Mouse (Mus musculus) MEL-GATA-1-ER (cell line): ENCODE measurements at regions not wholly inside any gene's neighbourhood (a gene's known extent, or its start where the extent isn't known, plus 50 kb on each side); places are given as distances from the start of the nearest gene placed in this dataset.

Experiments
- DNase-seq: peaks from one replicate; pipeline ENCODE4 v3.0.0-alpha.2; 2012; ENCODE audit warnings: low read depth; ENCODE audit errors: extremely low read depth

DNA sequence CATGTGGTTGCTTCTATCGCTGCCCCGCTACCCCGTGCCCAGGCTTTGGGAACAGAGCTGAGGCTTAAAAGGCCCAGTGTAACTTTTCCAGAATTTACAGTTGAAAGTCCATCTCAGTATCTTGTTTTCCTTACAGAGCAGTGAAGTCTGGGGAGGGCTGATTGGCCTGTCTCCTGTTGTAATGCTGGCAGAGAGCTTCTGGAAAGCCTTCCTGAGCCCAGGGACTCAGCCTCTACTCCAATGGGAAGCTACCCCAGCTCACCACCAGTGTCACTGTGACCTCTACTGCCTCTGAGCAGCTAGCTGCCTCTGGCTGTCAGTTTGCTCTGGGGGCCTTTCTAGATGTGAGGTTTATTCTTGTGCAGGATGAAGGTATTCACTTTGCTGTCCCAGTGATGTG is 87.5 kb downstream of the Kcnrg start:
- no peak for DNase-seq

DNA sequence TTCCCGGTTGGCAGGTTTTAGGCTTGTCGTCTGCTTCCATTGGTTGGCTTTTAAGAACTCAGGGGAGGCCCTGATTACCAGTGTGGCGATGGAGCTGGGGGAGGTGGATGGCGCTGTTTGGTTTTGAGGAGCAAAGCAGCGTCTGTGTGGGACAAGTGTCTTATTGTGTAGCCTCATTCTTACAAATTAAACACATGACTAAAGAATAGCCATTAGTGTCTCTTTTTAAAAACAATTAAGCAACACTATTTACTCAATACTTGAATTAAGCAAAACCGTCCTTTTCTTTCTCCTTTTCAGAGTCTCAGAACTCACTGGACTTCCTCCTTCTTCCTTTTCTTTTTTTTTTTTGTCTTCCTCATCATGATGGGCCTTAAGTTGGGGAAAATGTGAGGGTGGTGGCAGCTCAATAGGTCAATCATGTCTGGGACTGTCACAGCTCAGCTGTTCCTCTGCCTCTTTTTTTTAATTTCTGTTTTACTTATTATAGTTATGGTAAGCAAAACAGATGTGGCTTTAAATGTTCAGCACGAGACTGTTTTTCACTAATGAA is 89.1 kb downstream of the Kcnrg start:
- DNase-seq: no peak

- DNase-seq: no peak
Observed at GRCm38 (mm10) chr14:61696886-61697554, 89.8 kb downstream of the Kcnrg start.

DNA sequence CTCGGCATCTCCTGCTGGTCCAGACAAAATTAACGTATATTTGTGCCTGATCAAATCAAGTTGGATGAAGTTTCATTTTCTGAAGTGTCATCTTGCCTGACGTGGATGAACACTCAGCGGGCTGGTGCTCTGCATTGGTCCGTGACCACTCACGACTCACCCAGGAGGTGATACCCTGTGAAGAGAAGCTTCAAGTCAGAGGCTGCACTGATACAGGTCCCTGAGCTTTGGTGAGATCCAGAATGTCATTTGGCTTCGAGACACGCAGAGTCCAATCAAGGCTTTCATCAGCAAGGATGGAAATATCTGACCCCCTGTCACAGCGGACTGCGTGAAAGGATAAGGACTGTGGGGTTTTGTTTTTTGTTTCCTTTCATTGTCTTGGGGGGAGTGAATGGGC is 90.4 kb downstream of the Kcnrg start:
- no peak for DNase-seq

- no peak for DNase-seq
Observed at GRCm38 (mm10) chr14:61698358-61699055, 91.2 kb downstream of the Kcnrg start.

- no peak for DNase-seq
Observed at GRCm38 (mm10) chr14:61699638-61700037, 92.4 kb downstream of the Kcnrg start.

- no peak for DNase-seq
Observed at GRCm38 (mm10) chr14:61701131-61701530, 93.9 kb downstream of the Kcnrg start.

GRCm38 (mm10) chr14:61703916-61704315 is 96.7 kb downstream of the Kcnrg start:
- no peak for DNase-seq

DNA sequence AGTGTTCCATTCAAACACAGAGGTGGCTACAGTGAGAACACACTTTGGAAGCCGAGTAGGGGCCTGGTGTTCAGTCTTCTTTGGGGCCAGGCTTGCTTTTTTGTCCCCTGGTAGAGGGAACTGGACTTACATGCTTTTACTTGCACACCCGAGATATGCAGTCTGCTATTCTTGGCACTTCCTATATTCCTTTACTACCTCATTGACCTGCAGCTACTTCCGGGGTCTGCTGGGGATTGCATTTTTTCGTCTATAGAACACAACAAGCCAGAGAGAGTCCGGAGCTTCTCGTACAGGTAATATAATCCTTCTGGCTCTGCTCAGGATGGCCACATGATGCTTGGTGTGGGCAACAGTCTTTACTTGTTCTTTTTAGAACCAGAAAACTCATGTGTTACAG is 99.7 kb downstream of the Kcnrg start:
- DNase-seq: no peak

DNA sequence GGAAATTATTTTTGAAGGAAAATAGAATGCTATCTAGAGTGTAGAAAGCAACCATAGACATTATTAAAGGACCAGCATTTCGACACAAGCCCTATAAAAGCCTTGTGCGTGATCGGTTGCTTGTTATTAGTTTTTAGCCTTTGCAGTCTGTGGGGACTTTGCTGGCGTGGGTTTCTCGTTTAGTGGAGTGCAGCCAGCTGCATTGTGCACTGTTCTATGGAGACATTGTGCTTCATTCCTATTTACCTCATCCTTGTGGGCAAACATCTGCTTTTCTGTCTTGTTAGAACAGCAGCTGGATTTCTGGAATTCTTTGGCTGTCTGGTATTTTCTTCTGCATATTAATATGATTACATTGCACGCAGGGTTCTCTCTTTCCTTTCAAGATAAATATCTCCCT is 101.1 kb downstream of the Kcnrg start:
- DNase-seq: no peak

DNA sequence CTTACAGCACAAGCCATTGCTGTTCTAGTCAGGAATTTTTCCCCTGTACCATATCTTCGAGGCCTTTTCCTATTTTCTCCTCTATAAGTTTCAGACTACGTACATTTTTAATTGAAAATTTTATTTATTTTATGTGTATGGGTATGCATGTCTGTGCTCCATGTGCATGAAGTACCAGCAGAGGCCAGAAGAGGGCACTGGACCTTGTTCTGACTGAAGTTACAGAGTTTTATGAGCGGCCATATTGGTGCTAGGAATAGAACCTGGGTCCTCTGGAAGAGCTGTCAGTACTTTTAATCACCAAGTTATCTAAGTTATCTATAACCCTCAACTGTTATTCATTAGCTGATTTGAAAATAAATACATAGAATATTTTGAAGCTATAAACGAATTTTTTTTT is 108.5 kb downstream of the Kcnrg start:
- DNase-seq: no peak

- no peak for DNase-seq
Observed at GRCm38 (mm10) chr14:61718392-61719124, 111.3 kb downstream of the Kcnrg start.

GRCm38 (mm10) chr14:61721302-61721701 is 114.0 kb downstream of the Kcnrg start:
- no peak for DNase-seq

GRCm38 (mm10) chr14:61724942-61725341 is 117.7 kb downstream of the Kcnrg start:
- DNase-seq: no peak

- no peak for DNase-seq
Observed at GRCm38 (mm10) chr14:61728562-61728961, 121.3 kb downstream of the Kcnrg start.

- no peak for DNase-seq
Observed at GRCm38 (mm10) chr14:61735541-61735940, 128.3 kb downstream of the Kcnrg start.

DNA sequence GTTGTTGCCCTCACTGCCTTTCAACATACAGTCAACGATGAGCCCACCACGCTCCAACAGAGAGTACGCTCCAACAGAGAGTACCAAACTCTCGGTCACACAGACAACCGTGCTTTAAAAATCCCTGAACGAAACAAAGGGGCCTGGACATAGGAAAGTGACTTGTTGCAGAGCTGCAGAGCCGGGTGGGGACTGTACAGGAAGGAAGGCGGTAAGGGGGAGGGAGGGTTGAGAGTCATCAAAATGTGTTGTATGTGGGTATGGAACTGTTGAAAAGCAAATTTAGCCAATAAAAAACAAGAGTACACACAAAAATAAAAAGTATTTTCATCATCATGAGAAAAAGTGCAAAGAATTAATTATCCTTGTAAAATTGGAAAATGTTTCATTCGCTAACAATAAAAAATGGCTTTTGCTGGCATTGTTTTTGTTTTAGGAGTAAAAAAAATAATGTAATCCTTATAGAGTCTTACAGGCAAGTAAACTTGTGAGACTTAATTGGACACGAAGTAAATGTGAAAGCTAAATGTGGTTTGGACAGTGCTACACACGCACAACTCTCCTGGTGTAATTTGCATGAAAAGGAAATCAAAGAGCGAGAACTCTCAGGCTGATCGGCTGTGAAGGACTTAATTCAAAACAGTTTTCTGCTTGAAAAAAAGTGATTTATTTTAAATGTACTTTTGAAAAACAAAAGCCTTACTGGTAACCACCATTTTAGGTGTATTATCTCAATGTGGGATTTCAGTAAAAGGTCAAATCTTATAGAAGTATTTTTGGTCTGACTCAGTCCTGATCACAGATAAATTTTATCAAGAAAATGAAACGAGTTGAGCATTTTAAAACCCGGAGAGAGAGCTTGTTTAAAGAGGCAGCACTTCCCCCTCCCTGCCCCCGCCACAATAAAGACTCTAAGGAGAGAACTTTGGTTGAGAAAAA is 129.4 kb downstream of the Kcnrg start:
- no peak for DNase-seq

DNA sequence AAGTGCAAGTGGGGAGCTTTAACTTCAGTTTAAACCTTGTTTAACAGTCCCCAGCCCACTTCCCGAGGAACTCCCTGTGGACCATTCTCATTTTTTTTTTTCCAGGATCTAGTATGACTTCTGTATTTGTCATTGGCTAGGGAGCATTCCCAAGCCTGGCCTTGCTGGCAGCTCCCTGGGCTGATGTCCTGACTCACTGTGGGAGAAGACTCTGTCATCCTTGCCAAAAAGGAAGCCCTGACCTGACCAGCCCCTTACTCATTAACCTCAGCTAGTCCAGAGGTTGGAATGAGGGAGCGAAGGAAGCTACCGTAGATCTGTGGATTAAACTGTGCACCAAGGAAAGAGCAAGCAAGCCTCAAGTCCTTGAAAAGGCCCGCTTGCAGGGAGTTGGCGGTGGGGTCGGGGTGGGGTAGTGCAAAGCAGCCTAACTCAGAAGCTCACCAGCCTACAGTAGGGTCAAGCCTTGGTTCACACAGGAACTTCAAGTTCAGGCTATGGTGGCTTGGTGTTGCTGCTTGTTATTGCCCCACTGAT is 130.3 kb downstream of the Kcnrg start:
- DNase-seq: no peak

DNA sequence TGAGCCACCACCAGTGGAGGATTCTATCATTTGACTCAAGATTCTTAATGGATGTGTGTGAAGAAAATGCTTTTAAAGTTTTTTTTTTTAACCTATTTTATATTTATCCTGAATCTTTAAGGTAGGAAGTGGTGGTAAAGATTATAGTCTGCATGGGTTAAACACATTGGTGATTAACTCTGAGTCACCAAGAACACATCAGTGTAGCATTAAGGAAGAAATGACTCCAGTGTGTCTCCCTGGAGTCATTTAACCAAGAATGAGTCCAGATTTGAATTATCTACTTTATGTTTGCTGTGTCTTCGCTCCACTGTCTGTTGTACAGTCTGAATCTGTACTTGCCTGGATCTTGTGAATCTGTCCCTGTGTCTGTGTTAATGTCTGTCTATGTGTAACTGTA is 132.2 kb downstream of the Kcnrg start:
- no peak for DNase-seq

DNA sequence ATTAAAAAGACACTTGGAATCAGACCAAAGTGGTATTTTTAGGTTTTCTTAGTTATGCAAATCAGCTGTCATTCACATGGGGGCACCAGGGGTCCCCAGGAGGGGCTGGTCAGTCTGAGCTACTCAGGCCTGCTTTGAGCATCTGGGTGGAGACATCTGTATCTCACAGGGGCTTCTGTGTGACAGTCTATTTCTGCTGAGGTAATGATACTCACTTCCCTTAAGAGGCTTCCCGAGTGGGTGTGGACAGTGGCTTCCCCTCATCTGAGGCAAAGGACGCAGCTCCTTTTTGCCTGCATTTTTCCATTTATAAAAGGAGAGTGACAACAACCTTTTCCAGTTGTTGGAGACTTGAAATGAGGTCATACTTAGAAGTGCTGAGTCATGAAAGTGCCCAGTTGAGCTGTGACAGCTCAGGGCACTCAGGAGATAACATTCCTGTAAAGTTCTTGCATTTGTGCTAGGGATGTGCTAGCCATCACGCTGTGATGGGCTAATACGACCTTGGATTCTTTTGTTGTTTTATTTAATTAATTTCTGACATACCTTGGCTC is 136.7 kb downstream of the Kcnrg start:
- no peak for DNase-seq

- DNase-seq: no peak
Observed at GRCm38 (mm10) chr14:61753421-61753820, 146.2 kb downstream of the Kcnrg start.
